Mouse (Mus musculus) intestine, postnatal 0 days (tissue): ENCODE data around the gene Anks6. TPM values are rescaled to one million over a fixed set of nuclear protein-coding genes. Genes with fewer than 3 reads are reported as not detected.

Experiments used
- ATAC-seq: fragments of 200-750 bp; cut with Nextera tagmentation; 2 replicates; pipeline ENCODE4 v1.8.0; 2017; ENCODE audit warnings: mild to moderate bottlenecking, moderate TSS enrichment, moderate library complexity
- H3K27ac ChIP-seq: fragments of 300-500 bp; sonication (generic); 2 replicates; pipeline ENCODE4 v1.5.1; 2014; ENCODE audit warnings: mild to moderate bottlenecking, low read depth, low read length, moderate library complexity
- H3K27me3 ChIP-seq: fragments of 300-500 bp; sonication (generic); replicated peaks from 2 replicates; pipeline ENCODE4 v1.6.1; 2014; ENCODE audit warnings: low read length, mixed read lengths; ENCODE audit not compliant: control insufficient read depth, insufficient read depth
- H3K36me3 ChIP-seq: fragments of 300-500 bp; sonication (generic); 2 replicates; pipeline ENCODE4 v1.6.1; 2014; ENCODE audit warnings: mild to moderate bottlenecking, moderate library complexity; ENCODE audit not compliant: control insufficient read depth, insufficient read depth
- H3K4me1 ChIP-seq: fragments of 300-500 bp; sonication (generic); replicated peaks from 2 replicates; pipeline ENCODE4 v1.6.1; 2014; ENCODE audit warnings: antibody characterized with exemption, low read length, mixed read lengths; ENCODE audit not compliant: control insufficient read depth, insufficient read depth
- H3K4me2 ChIP-seq: fragments of 300-500 bp; sonication (generic); replicated peaks from 2 replicates; pipeline ENCODE4 v1.6.1; 2014; ENCODE audit warnings: low read depth, mild to moderate bottlenecking, moderate library complexity
- H3K4me3 ChIP-seq: fragments of 300-500 bp; sonication (generic); 2 replicates; pipeline ENCODE4 v1.5.1; 2014; ENCODE audit warnings: low read depth, low read length
- H3K9ac ChIP-seq: fragments of 300-500 bp; sonication (generic); 2 replicates; pipeline ENCODE4 v1.6.1; 2014; ENCODE audit warnings: mild to moderate bottlenecking, low read depth, low read length
- H3K9me3 ChIP-seq: fragments of 300-500 bp; sonication (generic); 2 replicates; pipeline ENCODE4 v1.6.1; 2016; ENCODE audit warnings: mixed run types; ENCODE audit not compliant: control insufficient read depth
- CTCF ChIP-seq: sonication (generic); IDR thresholded peaks from 2 replicates; pipeline ENCODE4 v1.5.1; 2016; ENCODE audit warnings: low read depth, mild to moderate bottlenecking, control low read depth, antibody characterized with exemption, moderate library complexity
- WGBS: fragments of 180-500 bp; shearing (Covaris S2); extraction: QIAGEN DNeasy Blood & Tissue Kit; methylation state at CpG from one replicate; pipeline ENCODE4 v1.1.7; 2014; 5-methylcytosine and 5-hydroxymethylcytosine counted together
- polyA plus RNA-seq: library from polyadenylated mRNA; unstranded; fragments of >200 nt; fragmentation: Nextera tagmentation; extraction: Ambion mirVana; gene quantifications from 2 replicates; pipeline ENCODE4 v1.2.1, GENCODE M21; 2015

Gene Anks6
- polyA plus RNA-seq, 1 experiment from 2014 or later = 1.3 TPM

DNA sequence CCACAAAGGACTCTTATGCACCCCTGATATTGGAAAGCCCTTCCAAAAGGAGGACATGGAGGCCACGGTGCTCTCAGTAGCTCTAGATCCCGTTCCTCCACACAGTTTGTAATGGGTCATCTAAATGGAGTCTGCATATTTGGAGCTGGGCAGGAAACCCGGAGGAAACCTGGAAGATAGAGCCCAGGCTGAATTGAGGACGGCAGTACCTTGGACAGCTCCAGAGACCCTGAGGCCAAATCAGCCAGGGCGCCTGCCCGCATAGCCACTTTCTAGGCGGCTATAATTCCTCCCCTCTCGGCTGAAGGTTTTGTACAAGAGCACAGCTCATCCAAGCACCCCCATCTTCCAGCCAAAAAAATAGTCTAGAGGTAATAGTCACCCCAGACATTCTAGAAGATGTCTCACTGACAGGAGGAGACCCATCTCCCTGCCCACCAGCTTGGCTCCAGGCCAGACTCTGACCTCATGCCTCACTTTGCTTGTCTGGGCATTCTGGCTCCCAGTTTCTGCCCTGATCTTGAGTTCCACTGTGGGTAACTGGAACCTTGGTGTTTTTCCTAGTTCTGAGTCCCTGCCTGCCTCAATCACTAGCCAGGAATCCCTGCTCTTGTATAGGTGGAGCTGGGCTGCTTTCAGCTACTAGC lies 64.3 kb downstream of the Anks6 start:
- TF ChIP-seq CTCF = no peak
- H3K4me3 ChIP-seq = no peak overlapping the region
- no peaks in the 10 kb centered on the region for H3K36me3 ChIP-seq
- H3K27ac ChIP-seq = no peak overlapping the region
- no peaks in the 10 kb centered on the region for H3K4me1 ChIP-seq
- H3K9me3 ChIP-seq = no peaks in the 10 kb centered on the region
- no peak overlapping the region for H3K4me2 ChIP-seq
- no peak for ATAC-seq
- H3K9ac ChIP-seq = no peak overlapping the region
- H3K27me3 ChIP-seq = peaks cover 52% of the 10 kb centered on the region
- WGBS = 4% methylated on average over 8 of the region's 8 CpGs

DNA sequence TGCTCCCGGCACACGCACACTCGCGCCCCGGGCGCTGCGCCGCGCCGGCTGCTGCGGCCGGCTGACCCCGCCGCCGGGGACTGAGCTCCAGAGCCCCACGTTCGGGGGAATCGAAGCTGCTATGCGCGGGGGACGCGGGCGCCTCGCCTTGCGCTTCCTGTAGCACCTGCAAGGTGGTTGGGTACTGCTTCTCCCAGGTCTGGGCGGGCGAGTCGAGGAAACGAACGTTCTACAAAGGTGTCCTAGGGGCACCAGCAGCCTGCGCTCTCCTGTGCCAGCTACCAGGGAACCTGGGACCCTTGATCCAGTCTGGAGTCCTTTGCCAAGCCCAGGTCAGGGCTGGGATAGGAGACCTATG lies 65.3 kb downstream of the Anks6 start:
- TF ChIP-seq CTCF = no peak
- Histone ChIP-seq H3K36me3 (no peaks in the 10 kb centered on the region), H3K27me3 (peaks cover 53% of the 10 kb centered on the region), H3K4me1 (no peaks in the 10 kb centered on the region), H3K9me3 (no peaks in the 10 kb centered on the region), H3K27ac (no peak overlapping the region), H3K4me2 (peak overlapping the region; percentile 70), H3K9ac (no peak overlapping the region), H3K4me3 (peak overlapping the region; percentile 44)
- under 1% methylated on average over 20 of the region's 31 CpGs for WGBS
- ATAC-seq = no peak

DNA sequence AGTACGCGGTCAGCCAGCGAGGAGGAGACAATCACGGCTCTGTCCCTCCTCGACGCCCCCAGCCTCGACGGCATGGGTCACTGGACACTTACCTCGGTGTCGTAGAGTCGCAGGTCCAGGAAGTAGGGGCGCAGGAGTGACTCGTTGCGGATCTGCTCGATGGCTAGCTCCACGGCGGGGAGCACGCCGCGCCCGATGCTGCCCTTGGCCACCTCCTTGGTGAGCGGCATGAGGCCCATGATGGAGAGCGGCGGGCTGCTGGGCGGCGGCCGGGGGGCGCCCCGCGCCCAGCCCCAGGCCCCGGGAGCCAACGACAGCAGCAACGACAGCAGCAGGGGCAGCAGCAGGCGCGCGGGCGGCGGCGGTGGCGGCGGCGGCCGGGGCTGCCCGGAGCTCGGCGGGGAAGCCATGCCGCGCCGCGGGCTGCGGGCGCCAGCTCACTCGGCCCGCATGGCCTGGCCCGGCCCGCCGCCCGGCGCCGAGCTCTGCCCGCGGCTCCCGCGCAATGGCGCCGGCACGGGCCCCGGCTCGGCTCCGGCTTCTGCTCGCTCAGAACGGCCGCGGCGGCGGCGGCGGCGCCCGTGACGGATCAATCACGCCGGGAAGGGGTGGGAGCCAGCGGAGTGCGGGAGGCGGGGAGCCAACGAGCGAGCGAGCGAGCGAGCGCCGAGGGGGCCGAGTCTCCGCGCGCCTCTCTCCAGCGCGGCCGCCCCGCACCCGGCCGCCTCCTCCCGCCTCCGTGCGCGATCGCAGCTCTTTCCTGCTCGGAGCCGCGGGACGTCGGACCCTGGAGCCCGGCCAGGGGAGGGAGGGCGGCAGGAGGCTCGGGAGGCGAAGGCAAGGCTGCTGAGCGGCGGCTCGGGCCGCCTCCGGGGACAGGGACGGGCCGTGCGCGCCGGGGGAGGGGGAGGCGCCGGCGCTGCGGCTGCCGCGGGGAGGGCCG lies 65.9 kb downstream of the Anks6 start, which contains the start of gene Gabbr2:
Gene Gabbr2 (minus strand): TSS at position 858 of the 943 bp plus-strand sequence.
- 1% methylated on average over 73 of the region's 134 CpGs for WGBS
- no peak for ATAC-seq
- H3K4me3 ChIP-seq = peak within 1 kb of the TSS; percentile 44
- no peak within 1 kb of the TSS for H3K27ac ChIP-seq
- TF ChIP-seq CTCF = no peak
- H3K36me3 ChIP-seq = no peaks in the 10 kb centered on the region
- H3K4me2 ChIP-seq = peak within 1 kb of the TSS; percentile 70
- no peaks in the 10 kb centered on the region for H3K9me3 ChIP-seq
- no peaks in the 10 kb centered on the region for H3K4me1 ChIP-seq
- no peak within 1 kb of the TSS for H3K9ac ChIP-seq
- H3K27me3 ChIP-seq = peaks cover 56% of the 10 kb centered on the region

DNA sequence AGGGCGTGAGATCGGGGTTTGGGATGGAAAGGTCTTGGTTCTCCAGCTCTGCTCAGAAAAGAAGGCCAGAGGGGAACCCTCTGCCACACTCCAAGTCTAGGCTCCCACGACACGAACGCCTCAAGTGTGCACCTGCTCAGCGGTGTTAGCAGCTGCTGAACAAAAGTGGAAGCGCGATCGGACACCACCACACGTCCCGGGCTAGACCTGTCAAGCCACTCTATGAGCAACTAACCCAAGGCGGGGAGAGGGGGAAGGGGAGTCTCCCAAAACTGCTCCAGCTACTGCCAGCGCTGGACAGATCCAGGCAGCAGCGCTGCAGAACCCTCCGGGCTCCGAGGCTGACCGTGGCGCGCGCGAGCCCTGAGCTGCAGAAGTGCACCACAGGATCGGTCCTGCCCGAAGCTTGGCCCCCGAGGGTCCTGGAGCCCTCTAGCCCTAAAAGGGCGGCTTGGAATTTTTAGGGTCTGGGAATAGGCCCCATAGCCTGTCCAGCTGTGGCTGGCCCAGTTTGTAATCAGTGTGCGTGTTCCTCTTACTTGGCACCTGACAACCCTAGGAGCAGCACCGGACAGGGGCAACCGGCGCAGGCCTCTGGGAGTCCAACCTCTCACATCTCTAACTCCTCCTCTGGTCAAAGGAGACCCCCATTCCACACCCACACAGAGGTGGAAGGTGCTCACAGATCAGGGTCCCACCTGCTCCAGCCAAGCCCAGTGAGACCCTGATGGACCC lies 66.8 kb downstream of the Anks6 start:
- 4% methylated on average over 29 of the region's 29 CpGs for WGBS
- peaks cover 56% of the 10 kb centered on the region for H3K27me3 ChIP-seq
- no peak for ATAC-seq
- H3K4me1 ChIP-seq = no peaks in the 10 kb centered on the region
- 0 out of 2 replicates have a peak overlapping the region, but pooled peaks have one; percentile 17 for H3K4me2 ChIP-seq
- no peaks in the 10 kb centered on the region for H3K9me3 ChIP-seq
- no peaks in the 10 kb centered on the region for H3K36me3 ChIP-seq
- no peak overlapping the region for H3K9ac ChIP-seq
- H3K27ac ChIP-seq = no peak overlapping the region
- TF ChIP-seq CTCF = no peak
- peak overlapping the region; percentile 14; the same call in 1 of the 2 replicates for H3K4me3 ChIP-seq

DNA sequence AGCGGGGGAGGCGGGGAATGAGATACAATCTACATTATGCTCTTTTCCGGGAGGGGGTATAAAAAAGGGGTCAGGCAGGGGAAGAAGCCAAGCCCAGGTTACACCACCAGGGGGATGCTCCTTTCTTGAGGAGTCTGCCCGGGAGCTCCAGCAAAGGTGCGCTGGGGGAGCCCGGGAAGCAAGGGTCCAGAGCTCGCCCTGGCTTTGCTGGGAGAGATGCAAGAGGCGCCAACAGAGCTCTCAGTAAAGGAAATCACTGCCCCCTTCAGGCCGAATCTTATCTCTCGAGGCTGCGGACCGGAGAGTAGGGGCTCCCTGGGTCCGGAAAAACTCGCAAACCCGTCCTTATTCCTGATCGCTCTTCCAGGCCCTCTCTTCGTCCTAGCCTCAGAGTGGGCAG lies 67.4 kb downstream of the Anks6 start:
- Histone ChIP-seq H3K4me3 (peak overlapping the region; percentile 14; the same call in 1 of the 2 replicates), H3K9me3 (no peaks in the 10 kb centered on the region), H3K27me3 (peaks cover 54% of the 10 kb centered on the region), H3K27ac (no peak overlapping the region), H3K9ac (no peak overlapping the region), H3K4me1 (no peaks in the 10 kb centered on the region), H3K36me3 (no peaks in the 10 kb centered on the region), H3K4me2 (0 out of 2 replicates have a peak overlapping the region, but pooled peaks have one; percentile 17)
- no peak for ATAC-seq
- WGBS = 1% methylated on average over 17 of the region's 17 CpGs
- TF ChIP-seq CTCF = peak; percentile 72

DNA sequence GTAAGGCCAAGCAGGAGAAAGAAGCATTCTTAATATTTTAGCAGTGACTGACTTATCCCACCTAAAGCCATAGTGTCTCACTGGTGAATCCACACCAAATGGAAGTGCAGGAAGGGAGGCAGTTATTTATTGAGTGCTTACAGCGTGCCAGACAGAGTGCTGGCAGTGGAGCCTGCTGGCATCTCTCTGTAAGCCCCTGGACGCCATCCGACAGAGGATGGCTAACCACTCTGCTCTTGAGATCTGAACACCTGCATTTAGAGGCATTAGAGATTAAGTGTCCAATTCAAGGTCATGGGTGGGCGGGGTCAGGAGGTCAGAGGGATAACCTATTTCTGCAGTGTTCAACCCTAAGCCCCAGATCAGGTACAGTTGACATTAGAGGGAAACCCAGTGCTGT lies 68.4 kb downstream of the Anks6 start:
- Histone ChIP-seq H3K36me3 (no peaks in the 10 kb centered on the region), H3K4me1 (no peaks in the 10 kb centered on the region), H3K27me3 (peaks cover 54% of the 10 kb centered on the region), H3K27ac (no peak overlapping the region), H3K9me3 (no peaks in the 10 kb centered on the region), H3K4me2 (no peak overlapping the region), H3K9ac (no peak overlapping the region), H3K4me3 (no peak overlapping the region)
- ATAC-seq = no peak
- no peak for TF ChIP-seq CTCF
- WGBS = 72% methylated on average over 4 of the region's 4 CpGs
